Mouse (Mus musculus) ES-E14 (cell line): ENCODE measurements around the gene Mnat1. TPM values are rescaled to one million over a fixed set of nuclear protein-coding genes. Genes with fewer than 3 reads are reported as not detected.
A peak's percentile ranks its signal among the peaks of the same experiment; 100 is the strongest.

ENCODE experiments used
- DNase-seq: peaks from one replicate; pipeline ENCODE4 v3.0.0-alpha.2; 2013; ENCODE audit warnings: low read depth, low spot score
- H3K27ac ChIP-seq: 2 replicates; pipeline ENCODE4 v1.5.1; 2012; ENCODE audit warnings: low read depth, mild to moderate bottlenecking, low read length, moderate library complexity, mixed read lengths; ENCODE audit not compliant: poor library complexity, insufficient read depth, severe bottlenecking
- H3K36me3 ChIP-seq: 2 replicates; pipeline ENCODE4 v1.6.1; 2012; ENCODE audit warnings: mild to moderate bottlenecking, low read length, moderate library complexity, mixed read lengths; ENCODE audit not compliant: control insufficient read depth, poor library complexity, insufficient read depth, severe bottlenecking
- H3K4me1 ChIP-seq, 2 experiments: fragments of 150-350 bp in 1 of 2; sonication (generic) in 1 of 2; 2 replicates each; pipeline ENCODE4 v1.6.1; 2012; ENCODE audit warnings: low read length in 2 of 2, mild to moderate bottlenecking in 1 of 2, mixed read lengths in 1 of 2; ENCODE audit not compliant: control insufficient read depth in 2 of 2, insufficient read depth in 2 of 2, poor library complexity in 1 of 2
- H3K4me3 ChIP-seq, 2 experiments: fragments of 150-350 bp in 1 of 2; sonication (generic) in 1 of 2; 2 replicates each; pipeline ENCODE4 v1.5.1; 2012; ENCODE audit warnings: low read length in 2 of 2, low read depth in 1 of 2, mild to moderate bottlenecking in 1 of 2, mixed read lengths in 1 of 2; ENCODE audit not compliant: insufficient read depth in 1 of 2, poor library complexity in 1 of 2, severe bottlenecking in 1 of 2
- H3K9ac ChIP-seq: 2 replicates; pipeline ENCODE4 v1.6.1; 2012; ENCODE audit warnings: low read depth, mild to moderate bottlenecking, low read length, mixed read lengths; ENCODE audit not compliant: poor library complexity, insufficient read depth, severe bottlenecking
- H3K9me3 ChIP-seq: fragments of 150-350 bp; sonication (generic); 2 replicates; pipeline ENCODE4 v1.6.1; 2012; ENCODE audit warnings: low read depth, mild to moderate bottlenecking, low read length; ENCODE audit not compliant: control insufficient read depth, insufficient read depth
- CHD2 ChIP-seq: IDR thresholded peaks from 2 replicates; pipeline ENCODE4 v1.6.1; 2014; ENCODE audit warnings: mild to moderate bottlenecking, low read depth, low read length, inconsistent platforms
- HCFC1 ChIP-seq: IDR thresholded peaks from 2 replicates; pipeline ENCODE4 v1.6.1; 2012; ENCODE audit warnings: low read length, inconsistent platforms, borderline replicate concordance; ENCODE audit not compliant: insufficient read depth
- MAFK ChIP-seq: IDR thresholded peaks from 2 replicates; pipeline ENCODE4 v1.6.1; 2014; ENCODE audit warnings: mild to moderate bottlenecking, low read depth, low read length, inconsistent platforms; ENCODE audit not compliant: insufficient read depth
- ZC3H11A ChIP-seq: IDR thresholded peaks from 2 replicates; pipeline ENCODE4 v1.6.1; 2012; ENCODE audit warnings: low read depth, mild to moderate bottlenecking, inconsistent platforms, low read length, borderline replicate concordance
- ZNF384 ChIP-seq: IDR thresholded peaks from 2 replicates; pipeline ENCODE4 v1.6.1; 2012; ENCODE audit warnings: low read depth, low read length, inconsistent platforms
- in situ Hi-C, 2 experiments: fragments of 600-800 bp; cut with MboI; formaldehyde crosslinking; loops; one replicate each; pipeline ENCODE4 v1.15.1; 2025; ENCODE audit warnings: low sequenced_read_pairs in 2 of 2, inconsistent platforms in 1 of 2; ENCODE audit not compliant: unreplicated experiment in 2 of 2
- total RNA-seq: library from RNA; depleted of rRNA; stranded (reverse); fragments of 300-350 nt; gene quantifications from 2 replicates; pipeline ENCODE4 v1.2.3, GENCODE M21; 2012

The Mnat1 gene
- total RNA-seq, 1 experiment = 41.2 TPM

DNA sequence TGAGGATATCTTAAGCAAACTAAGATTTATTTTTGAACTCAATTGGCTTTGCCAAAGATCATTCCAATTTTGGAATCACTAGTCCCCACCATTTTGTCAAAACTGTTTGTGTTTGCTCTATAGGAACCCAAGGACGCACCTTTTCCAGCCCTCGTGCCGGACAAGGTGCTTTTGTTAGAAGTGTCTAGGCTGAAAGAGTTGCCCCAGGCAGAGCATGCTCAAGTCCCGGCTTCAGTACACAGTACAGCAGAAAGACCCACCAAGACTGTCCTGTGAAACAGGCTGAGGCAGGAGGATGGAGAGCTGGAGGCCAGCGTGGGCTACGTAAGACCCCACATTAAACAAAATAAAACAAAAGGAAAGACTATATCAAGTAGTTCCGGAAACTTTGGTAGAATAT is 36.4 kb upstream of the Mnat1 start:
- no peaks in the 10 kb centered on the region for H3K9me3 ChIP-seq
- H3K36me3 ChIP-seq = no peaks in the 10 kb centered on the region
- peak overlapping the region in 1 of 2 experiments; percentile 20; a peak in 2 of 4 replicates for H3K4me3 ChIP-seq
- peak overlapping the region; percentile 97 for H3K27ac ChIP-seq
- H3K9ac ChIP-seq = peak overlapping the region; percentile 53; the same call in 1 of the 2 replicates
- DNase-seq = no peak
- in situ Hi-C loops = no loop called here
- no peak for TF ChIP-seq MAFK
- TF ChIP-seq ZC3H11A = no peak
- no peak for TF ChIP-seq ZNF384
- TF ChIP-seq HCFC1 = no peak
- TF ChIP-seq CHD2 = no peak
- peaks cover 27 to 36% of the 10 kb centered on the region in 2 experiments for H3K4me1 ChIP-seq

DNA sequence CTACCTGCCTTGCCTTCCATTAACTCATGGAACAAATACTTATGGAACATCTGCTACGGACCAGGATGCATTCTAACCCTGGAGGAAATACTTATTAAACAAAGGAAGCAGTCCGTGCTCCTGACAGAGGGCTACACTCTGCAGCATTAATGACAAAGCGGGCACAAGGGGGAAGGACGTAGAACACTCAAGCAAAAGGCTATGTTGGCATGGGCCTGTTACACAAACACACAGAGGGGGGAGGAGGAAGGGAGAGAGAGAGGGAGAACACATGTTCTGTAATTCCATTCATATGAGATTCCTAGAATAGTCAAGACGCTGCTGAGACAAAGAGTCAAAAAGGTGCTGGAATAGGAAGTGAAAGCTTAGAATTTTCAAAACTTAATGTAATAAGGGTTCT is 35.0 kb upstream of the Mnat1 start:
- peak overlapping the region; percentile 47 for H3K9ac ChIP-seq
- TF ChIP-seq ZNF384 (no peak), CHD2 (no peak), MAFK (no peak), HCFC1 (no peak), ZC3H11A (no peak)
- in situ Hi-C loops = no loop called here
- no peaks in the 10 kb centered on the region for H3K9me3 ChIP-seq
- DNase-seq = no peak
- peaks cover 25 to 36% of the 10 kb centered on the region in 2 experiments for H3K4me1 ChIP-seq
- peak overlapping the region; percentile 97 for H3K27ac ChIP-seq
- no peak overlapping the region for H3K4me3 ChIP-seq
- no peaks in the 10 kb centered on the region for H3K36me3 ChIP-seq

DNA sequence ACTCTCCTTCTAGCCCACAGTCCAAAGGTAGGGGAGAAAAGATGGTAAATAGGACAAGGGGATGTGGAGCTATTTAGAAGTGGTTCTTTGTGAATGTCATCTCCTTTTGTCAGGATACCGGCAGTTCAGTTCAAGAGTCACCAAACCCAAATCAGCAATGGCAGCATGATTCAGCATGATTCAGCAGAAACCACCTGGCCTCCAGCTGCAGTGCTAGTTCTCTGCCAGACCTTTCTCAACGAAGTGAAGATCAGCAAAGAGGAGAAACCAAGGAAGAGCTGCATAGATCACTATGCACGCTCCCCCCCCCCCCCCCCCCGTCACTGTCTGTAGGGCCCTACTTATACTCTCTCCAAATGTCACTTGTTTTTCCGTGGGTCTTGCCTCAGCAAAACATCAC is 34.6 kb upstream of the Mnat1 start:
- DNase-seq = peak; percentile 79
- no peaks in the 10 kb centered on the region for H3K36me3 ChIP-seq
- peaks cover 25 to 36% of the 10 kb centered on the region in 2 experiments for H3K4me1 ChIP-seq
- no peaks in the 10 kb centered on the region for H3K9me3 ChIP-seq
- TF ChIP-seq MAFK (peak; percentile 98), HCFC1 (no peak), ZNF384 (no peak), CHD2 (no peak)
- H3K9ac ChIP-seq = no peak overlapping the region; the same call in 1 of the 2 replicates
- H3K4me3 ChIP-seq = no peak overlapping the region
- in situ Hi-C loops = no loop called here
- peak overlapping the region; percentile 97 for H3K27ac ChIP-seq

DNA sequence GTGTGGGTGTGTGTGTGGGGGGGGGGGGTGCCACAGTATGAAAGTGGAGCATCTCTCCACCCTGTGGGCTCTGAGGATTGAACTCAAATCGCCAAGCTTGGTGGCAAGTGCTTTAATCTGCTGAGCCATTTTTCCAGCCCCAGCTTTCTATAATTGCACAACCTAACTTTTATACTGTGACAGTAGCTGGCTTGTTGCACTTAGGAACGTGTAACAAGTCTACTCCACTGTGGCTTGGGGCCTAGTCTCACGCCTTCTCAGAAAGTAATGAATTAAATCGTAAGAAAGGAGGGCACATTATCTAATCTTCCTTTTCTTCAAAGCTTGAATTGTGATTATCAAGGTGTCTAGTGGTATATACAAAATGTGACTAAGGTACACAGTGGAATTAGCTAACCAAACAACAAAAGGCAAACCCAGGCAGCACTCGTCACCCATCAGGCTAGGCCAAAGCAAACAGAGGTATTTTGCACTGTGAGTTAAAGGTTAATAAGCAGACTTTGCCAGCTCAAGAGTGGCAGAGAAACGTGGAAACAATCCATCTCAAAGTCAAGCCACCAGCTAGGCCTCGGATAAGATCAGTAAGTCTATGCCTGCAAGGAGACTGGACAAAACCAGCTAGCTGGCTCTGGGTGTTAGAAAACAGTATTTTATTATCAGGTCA is 32.7 kb upstream of the Mnat1 start:
- Histone ChIP-seq H3K27ac (peak overlapping the region; percentile 29; the same call in 1 of the 2 replicates), H3K4me1 (peaks cover 25 to 27% of the 10 kb centered on the region in 2 experiments), H3K36me3 (no peaks in the 10 kb centered on the region), H3K9me3 (no peaks in the 10 kb centered on the region), H3K4me3 (no peak overlapping the region), H3K9ac (no peak overlapping the region)
- in situ Hi-C loops = no loop called here
- no peak for DNase-seq
- TF ChIP-seq HCFC1 = no peak
- no peak for TF ChIP-seq MAFK
- no peak for TF ChIP-seq ZNF384
- no peak for TF ChIP-seq ZC3H11A

DNA sequence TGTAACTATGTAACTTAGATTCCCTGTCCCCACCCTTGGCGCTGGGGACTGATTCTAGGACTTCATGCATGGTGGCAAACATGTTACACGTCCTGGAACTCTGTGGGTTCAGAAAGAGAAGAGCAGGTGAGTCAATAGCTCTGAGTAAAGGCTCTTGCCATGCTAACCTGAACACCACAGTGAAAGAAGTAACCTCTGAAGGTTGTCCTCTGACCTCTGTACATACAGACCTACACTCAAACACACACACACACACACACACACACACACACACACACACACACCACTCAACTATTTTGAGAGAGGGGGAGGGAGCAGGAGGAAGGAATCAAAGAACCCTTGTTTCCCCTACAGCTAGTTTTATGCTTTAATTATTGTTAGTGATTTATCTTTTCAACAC is 29.3 kb upstream of the Mnat1 start:
- Histone ChIP-seq H3K4me3 (no peak overlapping the region), H3K9ac (no peak overlapping the region), H3K36me3 (no peaks in the 10 kb centered on the region), H3K4me1 (peaks cover 6 to 14% of the 10 kb centered on the region in 2 experiments), H3K27ac (no peak overlapping the region), H3K9me3 (no peaks in the 10 kb centered on the region)
- no peak for DNase-seq
- in situ Hi-C loops = no loop called here
- TF ChIP-seq ZNF384 (no peak), CHD2 (no peak)
